Mouse (Mus musculus): ENCODE data around the gene Rabep1.
"Not testable (repeated sequence)": the region's sequence is repeated elsewhere in the genome, so short reads cannot be mapped to it uniquely, and the experiment has no call there.

Rabep1 gene

DNA sequence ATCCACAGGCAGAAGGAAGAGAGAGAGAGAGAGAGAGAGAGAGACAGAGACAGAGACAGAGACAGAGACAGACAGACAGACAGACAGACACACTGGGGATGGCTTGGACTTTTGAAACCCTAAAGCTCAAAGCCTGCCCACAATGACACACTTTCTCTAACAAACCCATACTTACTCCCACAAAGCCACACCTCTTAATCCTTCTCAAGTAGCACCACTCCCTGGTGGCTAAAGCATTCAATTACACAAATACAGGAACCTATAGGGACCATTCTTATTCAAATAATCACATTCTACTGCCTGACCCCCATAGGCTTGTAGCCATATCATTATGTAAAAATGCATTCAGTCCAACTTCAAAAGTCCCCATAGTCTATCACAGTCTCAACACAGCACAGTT, 11.2 kb upstream of the Rabep1 start:
- no peak for DNase-seq

DNA sequence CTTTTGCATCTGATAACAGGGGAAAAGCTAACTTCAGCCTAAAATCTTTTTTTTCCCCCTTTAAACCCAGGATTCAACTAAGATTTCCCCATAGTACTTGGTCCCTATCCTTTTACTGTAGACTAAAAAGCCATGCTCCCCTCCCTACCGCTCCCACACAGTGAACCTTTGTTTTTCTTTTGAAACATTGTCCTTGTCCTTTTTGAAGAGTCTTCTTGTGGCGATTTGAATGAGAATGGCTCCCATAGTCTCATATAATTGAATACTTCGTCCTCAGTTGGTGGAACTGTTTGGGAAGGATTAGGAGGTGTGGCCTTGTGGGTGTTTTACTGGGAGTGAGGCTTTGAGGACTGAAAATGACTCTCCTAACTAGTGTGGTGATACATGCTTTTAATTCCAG, 10.7 kb upstream of the Rabep1 start:
- DNase-seq: no peak

GRCm38 (mm10) chr11:70835381-70835831, 9.2 kb upstream of the Rabep1 start:
- DNase-seq: no peak

DNA sequence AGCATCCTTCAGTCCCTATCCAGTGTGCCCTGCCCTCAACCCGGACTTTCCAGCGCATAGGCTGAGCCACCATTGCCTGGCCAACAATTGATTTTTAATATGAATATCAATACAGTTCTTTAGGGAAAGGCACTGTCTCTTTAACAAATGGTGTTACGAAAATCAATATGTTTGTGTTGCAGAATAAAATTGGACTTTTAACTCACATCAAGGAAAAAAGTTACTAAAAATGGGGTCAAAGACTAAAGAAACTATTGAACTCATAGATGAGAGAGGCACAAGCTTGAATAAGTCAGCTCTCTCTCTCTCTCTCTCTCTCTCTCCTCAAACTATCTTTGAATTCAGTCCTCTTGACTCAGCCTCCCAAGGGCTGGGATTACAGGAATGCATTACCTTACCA, 7.5 kb upstream of the Rabep1 start:
- no peak for DNase-seq

DNA sequence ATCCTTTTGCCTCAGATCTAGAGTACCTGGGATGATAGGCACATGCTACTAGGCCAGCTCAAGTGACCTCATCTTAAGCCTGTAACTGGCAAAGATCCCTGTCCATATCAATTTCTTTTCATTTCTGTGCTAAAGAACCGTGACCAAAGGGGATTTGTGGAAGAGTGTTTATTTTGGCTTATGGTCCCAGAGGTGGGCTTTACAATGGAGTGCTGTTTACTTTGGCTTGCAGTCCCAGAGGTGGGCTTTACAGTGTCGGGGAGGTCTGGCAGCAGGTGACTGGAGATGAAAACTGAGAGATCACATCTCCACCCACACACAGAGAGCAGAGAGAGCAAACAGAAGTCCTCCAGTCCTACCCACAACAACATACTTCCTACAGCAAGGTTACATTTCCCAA, 6.0 kb upstream of the Rabep1 start:
- no peak for DNase-seq

GRCm38 (mm10) chr11:70842983-70843382, 1.6 kb upstream of the Rabep1 start:
- no peak for DNase-seq

DNA sequence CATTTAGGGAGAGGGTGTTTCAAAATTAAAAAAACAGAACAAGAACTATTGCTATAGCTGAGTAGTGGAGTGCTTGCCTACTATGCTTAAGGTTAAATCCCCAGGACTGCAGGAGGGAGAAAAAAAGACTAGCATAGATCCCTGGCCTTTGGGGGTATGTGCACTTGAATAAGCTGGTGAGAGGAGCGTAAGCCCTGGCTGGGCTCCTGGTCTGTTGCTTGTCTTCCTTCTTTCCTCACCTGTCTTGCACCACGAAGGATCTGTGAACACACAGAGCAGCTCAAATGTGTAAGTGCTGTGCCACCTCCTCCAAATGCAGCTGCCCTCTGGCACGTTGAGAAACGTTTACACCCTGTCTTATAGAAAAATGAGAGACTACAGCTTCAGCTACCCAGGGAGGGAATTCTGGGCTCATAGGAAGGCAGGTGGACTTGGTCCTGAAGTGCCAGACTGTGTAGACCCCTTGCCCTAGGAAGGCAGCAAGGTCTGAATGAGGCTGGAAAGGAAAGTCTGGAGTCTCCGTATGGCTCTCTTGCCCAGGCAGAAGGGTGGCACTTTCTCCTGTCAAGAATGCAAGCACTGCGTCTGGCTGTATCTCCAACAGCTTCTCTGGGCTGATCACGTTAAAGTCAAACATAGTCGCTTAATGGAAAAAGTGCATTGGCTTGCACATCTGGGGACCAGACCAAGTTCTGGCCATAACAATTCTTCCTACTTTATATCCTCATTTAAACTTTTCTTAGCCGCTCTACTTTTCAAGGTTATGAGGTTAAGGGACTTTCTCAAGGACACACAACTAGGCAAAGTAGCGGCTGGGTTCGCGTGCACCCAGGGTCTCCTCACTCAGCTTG, 652 bp upstream of the Rabep1 start:
- DNase-seq: peak; percentile 10

DNA sequence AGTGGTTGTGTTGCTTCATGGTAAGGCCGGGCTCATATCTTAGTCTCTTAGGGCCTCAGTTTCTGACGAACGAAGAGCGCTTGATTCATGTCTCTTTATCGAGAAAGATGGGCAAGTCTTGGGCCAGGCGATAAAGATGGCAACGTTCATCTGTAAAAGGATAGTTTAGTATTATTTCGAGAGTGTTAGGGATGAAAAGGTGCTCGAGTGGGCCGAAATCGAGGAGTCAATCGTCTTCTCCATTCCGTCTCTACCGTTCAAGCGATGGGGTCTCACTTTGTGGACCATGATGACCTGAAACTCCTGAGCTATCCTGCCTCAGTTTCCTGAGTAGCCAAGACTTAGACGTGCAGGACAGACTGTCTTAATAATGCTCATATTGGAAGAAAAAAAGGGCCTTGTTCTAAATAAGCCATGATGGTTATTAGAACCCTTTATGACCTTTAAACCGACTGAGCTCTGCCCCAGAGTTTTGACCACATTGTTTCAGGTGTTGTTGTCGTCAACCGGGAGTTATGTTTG, 940 bp downstream of the Rabep1 start:
- no peak for DNase-seq

GRCm38 (mm10) chr11:70846029-70846428, 1.5 kb downstream of the Rabep1 start:
- DNase-seq: no peak

GRCm38 (mm10) chr11:70860371-70860770, 15.8 kb downstream of the Rabep1 start:
- DNase-seq: no peak

DNA sequence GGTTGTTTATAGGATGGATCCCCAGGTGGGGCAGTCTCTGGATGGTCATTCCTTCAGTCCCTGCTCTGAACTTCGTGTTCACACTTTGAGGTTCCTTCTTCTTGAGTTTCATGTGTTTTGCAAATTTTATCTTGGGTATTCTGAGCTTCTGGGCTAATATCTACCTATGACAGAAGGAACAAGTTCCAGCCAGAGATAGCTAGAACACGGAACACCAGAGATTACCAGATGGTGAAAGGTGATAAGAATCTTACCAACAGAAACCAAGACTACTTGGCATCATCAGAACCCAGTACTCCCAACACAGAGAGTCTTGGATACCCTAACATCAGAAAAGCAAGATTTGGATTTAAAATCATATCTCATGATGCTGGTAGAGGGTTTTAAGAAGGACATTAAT, 18.6 kb downstream of the Rabep1 start:
- DNase-seq: not testable (repeated sequence)

DNA sequence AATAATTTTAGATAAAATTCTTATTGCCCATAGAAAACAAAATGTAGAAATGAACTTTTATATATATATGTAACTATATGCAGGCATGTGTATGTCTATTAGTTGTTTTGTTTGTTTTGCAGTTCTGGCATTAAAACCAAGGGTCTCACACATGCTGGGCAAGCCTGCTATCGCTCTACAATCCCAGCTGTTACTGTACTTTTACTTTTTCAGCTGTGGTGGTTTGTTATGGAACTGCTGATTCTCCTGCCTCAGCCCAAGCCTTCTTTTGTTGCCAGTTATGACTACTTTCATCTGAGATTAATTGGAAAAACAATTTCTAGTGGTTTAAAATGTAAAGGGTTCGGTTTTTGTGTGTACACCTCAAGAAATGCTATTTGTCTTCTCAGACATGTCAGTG, 20.6 kb downstream of the Rabep1 start:
- no peak for DNase-seq

DNA sequence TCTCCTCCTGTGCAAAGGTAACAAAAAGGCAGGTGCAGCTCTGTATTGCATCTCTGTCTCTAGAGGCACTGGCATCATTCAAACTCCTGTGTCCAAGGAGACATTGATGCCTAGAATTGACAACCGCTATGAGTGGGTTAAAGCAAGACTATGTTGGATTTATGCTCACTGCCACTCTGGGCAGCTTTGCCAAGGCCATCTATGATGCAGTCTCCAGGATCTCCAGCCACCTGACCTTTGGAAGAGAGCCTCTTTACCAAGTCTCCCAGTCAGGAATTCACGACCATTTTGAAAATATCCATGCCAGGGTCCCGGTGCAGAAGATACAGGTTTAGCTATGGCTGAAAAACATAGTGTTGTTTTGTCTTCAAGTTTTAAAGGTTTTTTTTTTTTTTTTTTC, 24.7 kb downstream of the Rabep1 start:
- no peak for DNase-seq

DNA sequence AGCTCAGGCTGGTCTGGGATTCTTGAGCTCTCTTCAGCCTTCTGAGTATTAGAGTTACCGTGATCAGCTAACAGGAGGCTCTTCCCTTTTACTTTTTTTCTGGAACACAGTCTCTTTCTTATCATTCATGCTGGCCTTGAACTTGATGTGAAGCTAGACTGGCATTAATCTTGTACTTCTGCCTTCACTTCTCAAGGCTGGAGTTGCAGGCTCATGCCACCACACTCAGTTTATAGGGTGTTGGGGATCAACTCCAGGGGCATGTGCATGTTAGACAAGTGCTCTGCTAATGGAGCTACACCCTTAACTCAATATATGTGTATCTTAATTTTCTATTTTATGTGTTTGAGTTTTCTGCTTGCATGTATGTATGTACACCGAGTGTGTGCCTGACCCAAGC, 25.2 kb downstream of the Rabep1 start:
- no peak for DNase-seq

GRCm38 (mm10) chr11:70870407-70870806, 25.8 kb downstream of the Rabep1 start:
- no peak for DNase-seq

DNA sequence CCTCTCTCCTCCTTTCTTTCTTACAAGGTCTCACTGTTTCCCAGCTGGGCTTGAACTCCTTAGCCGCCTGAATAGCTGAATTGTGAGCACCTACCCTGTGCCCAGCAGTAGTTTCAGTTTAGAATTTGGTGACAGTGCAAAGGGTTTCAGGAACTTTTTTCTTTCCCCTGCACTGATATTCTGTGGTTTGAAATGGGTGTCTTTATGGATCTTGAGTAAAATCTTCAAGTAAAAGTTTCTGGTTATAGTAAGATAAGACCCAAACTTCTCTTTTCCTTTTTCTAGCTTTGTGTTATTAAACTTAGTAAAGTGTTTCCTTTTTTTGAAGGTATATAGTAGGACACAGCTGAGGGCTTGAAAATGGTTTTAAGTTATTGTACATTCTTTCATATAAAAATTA, 26.5 kb downstream of the Rabep1 start:
- no peak for DNase-seq

- DNase-seq: no peak
Measured at GRCm38 (mm10) chr11:70871766-70872330, 27.3 kb downstream of the Rabep1 start.

DNA sequence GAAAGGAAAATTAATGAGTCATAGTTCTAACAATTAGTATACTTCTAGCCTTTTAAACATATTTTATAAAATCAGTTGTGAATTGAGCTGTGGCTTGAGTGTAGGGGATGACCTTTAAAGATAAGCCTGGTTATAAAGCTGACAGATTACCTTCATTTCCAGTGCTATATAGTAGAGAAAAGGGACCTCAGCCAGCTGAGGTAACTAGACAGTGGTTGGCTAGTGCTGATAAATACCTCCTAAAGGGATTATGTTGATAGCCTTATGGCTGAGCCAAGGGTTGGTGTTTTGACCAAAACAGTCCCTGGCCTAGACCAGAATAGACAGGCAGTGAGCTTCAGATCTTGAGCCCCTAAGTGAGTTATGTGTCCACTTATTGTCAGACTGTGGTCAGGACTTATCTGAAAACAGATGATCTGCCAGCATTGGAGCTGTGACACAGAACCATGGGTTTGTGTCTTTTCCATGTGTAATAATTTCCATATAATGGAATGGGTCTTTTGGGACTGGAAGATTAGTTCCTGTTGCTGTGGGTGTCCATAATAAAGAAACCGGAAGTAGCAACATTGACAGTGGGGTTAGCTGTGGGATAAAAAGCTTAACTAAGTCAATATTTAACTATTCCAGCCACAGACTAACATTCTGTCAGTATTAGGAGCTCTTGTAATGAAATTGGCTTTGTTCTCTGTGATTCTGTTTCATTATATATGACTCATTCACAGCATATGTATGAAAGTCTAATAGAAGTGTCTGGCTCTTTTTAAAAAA, 29.5 kb downstream of the Rabep1 start:
- no peak for DNase-seq

DNA sequence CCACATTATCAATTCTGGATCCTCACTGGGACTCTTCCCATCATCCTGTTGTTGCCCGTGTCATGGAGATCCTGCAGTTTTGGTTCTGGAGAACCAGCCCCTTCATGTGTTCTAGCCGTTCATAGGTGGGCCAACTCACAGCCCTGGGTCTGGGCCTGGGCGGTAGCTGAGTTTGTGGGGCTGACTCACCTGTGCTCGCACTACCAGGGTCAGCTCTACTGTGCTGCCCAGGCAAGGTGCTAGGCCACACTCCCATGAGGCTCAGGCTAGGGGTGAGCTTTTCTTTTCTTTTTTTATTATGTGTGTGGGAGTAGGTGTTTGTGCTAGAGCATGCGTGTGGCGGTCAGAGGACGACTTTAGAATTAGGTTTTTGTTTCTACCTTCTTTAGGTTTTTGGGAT, 33.1 kb downstream of the Rabep1 start:
- no peak for DNase-seq

DNA sequence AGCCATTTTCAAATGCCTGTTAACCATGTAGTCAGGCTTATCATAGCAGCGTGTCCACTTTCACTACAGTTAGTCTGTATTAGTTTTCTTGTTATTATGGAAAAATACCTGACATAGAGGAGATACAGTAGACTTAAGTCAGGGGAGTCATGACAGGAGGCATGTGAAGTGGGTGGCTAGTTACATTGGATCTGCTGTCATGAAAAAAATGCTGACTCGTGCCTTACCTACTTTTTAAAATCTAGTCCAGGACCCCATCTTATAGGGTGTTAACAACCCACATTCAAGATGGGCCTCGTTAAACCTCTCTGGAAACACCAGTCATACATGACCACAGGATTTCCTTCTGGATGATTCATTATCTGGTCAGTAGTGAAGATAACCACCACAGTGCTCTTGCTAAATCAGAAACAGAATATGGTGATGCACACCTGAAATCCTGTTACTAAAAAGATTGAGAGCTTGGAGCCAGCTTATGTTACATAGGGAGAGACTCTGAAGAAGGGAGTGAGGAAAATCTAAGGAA, 38.4 kb downstream of the Rabep1 start:
- no peak for DNase-seq

DNA sequence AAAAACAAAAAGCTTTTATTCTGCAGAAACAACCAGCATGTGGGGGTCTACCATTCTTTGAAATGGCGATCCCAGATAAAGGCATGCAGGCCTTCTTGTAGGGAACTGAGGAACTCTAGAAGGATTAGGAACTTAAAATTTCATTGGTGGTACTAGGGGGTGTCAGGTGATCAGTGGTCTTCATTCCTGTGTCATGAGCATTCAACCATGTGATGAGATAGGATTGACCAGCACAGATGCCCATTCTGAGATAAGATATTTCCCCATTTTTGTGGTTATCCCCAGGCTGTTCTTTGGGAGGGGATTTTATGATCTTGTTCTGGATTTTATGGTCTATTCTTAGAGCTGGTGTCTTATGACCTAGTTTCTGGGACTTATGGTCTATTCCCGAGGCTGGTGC, 46.1 kb downstream of the Rabep1 start:
- no peak for DNase-seq

DNA sequence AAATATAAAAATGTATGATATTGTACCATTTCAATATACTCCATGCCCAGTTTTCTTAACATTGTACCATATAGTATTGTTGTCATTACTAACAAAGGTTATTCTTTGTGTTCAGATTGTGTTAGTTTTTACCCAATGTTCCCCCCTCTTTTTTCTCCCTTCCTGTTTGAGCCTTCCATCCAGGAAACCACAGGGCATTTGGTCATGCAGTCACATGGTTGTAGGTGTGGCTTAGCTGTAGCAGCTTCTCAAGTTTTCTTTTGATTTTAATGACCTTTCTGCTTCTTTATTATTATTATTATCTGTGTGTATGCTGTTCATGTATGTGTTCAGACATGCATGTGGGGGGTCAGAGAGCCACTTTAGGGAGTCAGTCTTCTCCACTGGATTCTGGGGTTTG, 47.0 kb downstream of the Rabep1 start:
- DNase-seq: no peak

DNA sequence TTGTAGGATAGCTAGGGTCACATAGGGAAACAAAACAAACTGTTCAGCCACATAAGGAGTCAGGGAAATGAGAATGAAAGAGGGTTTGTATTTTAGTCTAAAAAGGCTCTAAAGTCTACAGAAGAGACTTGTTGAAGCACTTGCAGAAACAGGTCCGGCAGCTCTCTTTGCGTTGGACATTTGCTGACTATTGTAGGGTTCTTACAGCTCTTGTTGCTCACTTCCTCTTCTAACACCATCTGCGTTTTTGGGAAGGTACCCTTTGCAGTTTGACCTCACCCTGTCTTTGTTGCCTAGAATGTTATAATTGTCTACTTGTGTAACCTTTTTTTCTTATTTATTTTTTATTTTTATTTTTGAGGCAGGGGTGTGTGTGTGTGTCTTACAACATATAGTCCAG, 53.1 kb downstream of the Rabep1 start:
- no peak for DNase-seq
